Mouse (Mus musculus) leukemia stem cell, adult 10-12 weeks (primary cell): Measurements from ENCODE around the gene Anxa2. TPM values are rescaled to one million over a fixed set of nuclear protein-coding genes. Genes with fewer than 3 reads are reported as not detected.

Source experiments
- polyA plus RNA-seq: library from polyadenylated mRNA; stranded (reverse); fragments of >175 nt; gene quantifications from 2 replicates; pipeline ENCODE4 v1.2.3, GENCODE M21; 2012; ENCODE audit warnings: low replicate concordance

Anxa2 gene
- polyA plus RNA-seq = 1.8 and 3.2 TPM in 2 replicates

GRCm38 (mm10) chr9:69453066-69453900, at the start of gene Anxa2:
Anxa2 (plus strand) TSS chr9:69453620.

Other genes with a start within 250 kb of the Anxa2 start
- gene Ice2, start 55.7 kb upstream of the Anxa2 start, polyA plus RNA-seq = 0.23 and 0.85 TPM in 2 replicates